Mouse (Mus musculus) CH12.LX (cell line): Measurements from ENCODE around the gene Ap2a1. TPM values are rescaled to one million over a fixed set of nuclear protein-coding genes. Genes with fewer than 3 reads are reported as not detected.
A peak's percentile ranks its signal among the peaks of the same experiment; 100 is the strongest.

Experiments used
- DNase-seq: peaks from one replicate; pipeline ENCODE4 v3.0.0-alpha.2; 2013; ENCODE audit errors: extremely low read depth
- H3K27ac ChIP-seq: 2 replicates; pipeline ENCODE4 v1.5.1; 2012; ENCODE audit warnings: low read depth, mild to moderate bottlenecking, control low read depth, moderate library complexity; ENCODE audit not compliant: insufficient read depth
- H3K27me3 ChIP-seq: replicated peaks from 2 replicates; pipeline ENCODE3; 2012; ENCODE audit warnings: inconsistent platforms
- H3K36me3 ChIP-seq, 2 experiments: replicated peaks in 1 of 2; 2 replicates each; pipeline versions ENCODE3 to v1.6.1; 2012; ENCODE audit warnings: inconsistent platforms in 1 of 2, low read length in 1 of 2, mild to moderate bottlenecking in 1 of 2, mixed read lengths in 1 of 2, moderate library complexity in 1 of 2; ENCODE audit not compliant: control insufficient read depth in 1 of 2, insufficient read depth in 1 of 2
- H3K4me1 ChIP-seq, 2 experiments: 2 replicates each; pipeline ENCODE4 v1.6.1; 2012; ENCODE audit warnings: inconsistent platforms in 1 of 2, moderate library complexity in 1 of 2; ENCODE audit not compliant: insufficient read depth in 2 of 2, control insufficient read depth in 1 of 2
- H3K4me2 ChIP-seq: 2 replicates; pipeline ENCODE4 v1.6.1; 2012; ENCODE audit warnings: low read depth, mild to moderate bottlenecking, control low read depth; ENCODE audit not compliant: poor library complexity, insufficient read depth, severe bottlenecking
- H3K4me3 ChIP-seq, 3 experiments: fragments of 150-350 bp in 1 of 3; sonication (generic) in 1 of 3; replicated peaks in 1 of 3; 2 replicates each; pipeline versions ENCODE3 to v1.5.1; 2011 to 2012; ENCODE audit warnings: low read depth in 2 of 3, low read length in 2 of 3, mild to moderate bottlenecking in 2 of 3, moderate library complexity in 2 of 3, control low read depth in 1 of 3, improper control_type of control experiment in 1 of 3, inconsistent platforms in 1 of 3, mixed read lengths in 1 of 3; ENCODE audit not compliant: poor library complexity in 1 of 3
- H3K79me2 ChIP-seq: replicated peaks from 2 replicates; pipeline ENCODE4 v1.6.1; 2012; ENCODE audit warnings: mild to moderate bottlenecking, moderate library complexity; ENCODE audit not compliant: control insufficient read depth, poor library complexity, insufficient read depth, severe bottlenecking; ENCODE audit errors: extremely low read depth
- H3K9ac ChIP-seq: 2 replicates; pipeline ENCODE4 v1.6.1; 2012; ENCODE audit warnings: low read depth, mild to moderate bottlenecking, control low read depth, moderate library complexity; ENCODE audit not compliant: insufficient read depth
- H3K9me3 ChIP-seq: replicated peaks from 2 replicates; pipeline ENCODE3; 2012; ENCODE audit warnings: low read length, inconsistent platforms, mixed read lengths
- BHLHE40 ChIP-seq: IDR thresholded peaks from 2 replicates; pipeline ENCODE4 v1.6.1; 2011; ENCODE audit warnings: mild to moderate bottlenecking, low read depth, low read length, improper control_type of control experiment
- CHD1 ChIP-seq: IDR thresholded peaks from 2 replicates; pipeline ENCODE4 v1.6.1; 2012; ENCODE audit warnings: low read depth, low read length, improper control_type of control experiment, inconsistent platforms
- ETS1 ChIP-seq: conservative IDR thresholded peaks from 2 replicates; pipeline ENCODE4 v1.6.1; 2012; ENCODE audit warnings: low read depth, mild to moderate bottlenecking, inconsistent platforms, low read length, improper control_type of control experiment, moderate library complexity
- IRF4 ChIP-seq: IDR thresholded peaks from 2 replicates; pipeline ENCODE4 v1.6.1; 2014; ENCODE audit warnings: low read depth, mild to moderate bottlenecking, inconsistent platforms, low read length, improper control_type of control experiment
- KAT2A ChIP-seq: IDR thresholded peaks from 2 replicates; pipeline ENCODE4 v1.6.1; 2012; ENCODE audit warnings: low read length, improper control_type of control experiment, inconsistent platforms; ENCODE audit not compliant: insufficient replicate concordance
- MAFK ChIP-seq: IDR thresholded peaks from 2 replicates; pipeline ENCODE4 v1.6.1; 2011; ENCODE audit warnings: low read length, improper control_type of control experiment; ENCODE audit not compliant: insufficient replicate concordance
- MAX ChIP-seq: IDR thresholded peaks from 2 replicates; pipeline ENCODE4 v1.6.1; 2011; ENCODE audit warnings: low read length, improper control_type of control experiment
- NRF1 ChIP-seq: IDR thresholded peaks from 2 replicates; pipeline ENCODE4 v1.6.1; 2014; ENCODE audit warnings: low read depth, mild to moderate bottlenecking, inconsistent platforms, low read length, improper control_type of control experiment, moderate library complexity
- SIN3A ChIP-seq: IDR thresholded peaks from 2 replicates; pipeline ENCODE4 v1.6.1; 2012; ENCODE audit warnings: low read length, improper control_type of control experiment, inconsistent platforms
- SMC3 ChIP-seq: IDR thresholded peaks from 2 replicates; pipeline ENCODE4 v1.6.1; 2011; ENCODE audit warnings: low read depth, low read length, improper control_type of control experiment
- TCF12 ChIP-seq: IDR thresholded peaks from 2 replicates; pipeline ENCODE4 v1.6.1; 2014; ENCODE audit warnings: low read depth, mild to moderate bottlenecking, inconsistent platforms, low read length, improper control_type of control experiment
- UBTF ChIP-seq: IDR thresholded peaks from 2 replicates; pipeline ENCODE4 v1.6.1; 2012; ENCODE audit warnings: low read depth, mild to moderate bottlenecking, inconsistent platforms, low read length, improper control_type of control experiment, moderate library complexity
- USF2 ChIP-seq: conservative IDR thresholded peaks from 2 replicates; pipeline ENCODE4 v1.6.1; 2011; ENCODE audit warnings: low read depth, low read length, improper control_type of control experiment
- ZMIZ1 ChIP-seq: IDR thresholded peaks from 2 replicates; pipeline ENCODE4 v1.6.1; 2012; ENCODE audit warnings: low read depth, mild to moderate bottlenecking, inconsistent platforms, low read length, improper control_type of control experiment
- dilution Hi-C: fragments of 300-500 bp; cut with MboI; formaldehyde crosslinking; loops from 2 replicates; pipeline ENCODE4 v1.14.3; 2020; ENCODE audit warnings: low sequenced_read_pairs; ENCODE audit not compliant: extremely low pct_unique_long_range_greater_than_20kb, extremely low pct_ligation_motif_present
- in situ Hi-C: fragments of 300-500 bp; cut with MboI; formaldehyde crosslinking; loops from 3 replicates; pipeline ENCODE4 v1.14.3; 2019; ENCODE audit warnings: low sequenced_read_pairs, low pct_ligation_motif_present, low pct_unique_long_range_greater_than_20kb, mixed read lengths
- polyA plus RNA-seq: library from polyadenylated mRNA; unstranded; fragments of >175 nt; gene quantifications from 2 replicates; pipeline ENCODE4 v1.2.1, GENCODE M21; 2012; ENCODE audit warnings: low read depth; ENCODE audit not compliant: insufficient read length
- total RNA-seq, 2 experiments: library from RNA; depleted of rRNA; stranded (reverse); fragments of 300-350 nt in 1 of 2; fragments of >200 nt in 1 of 2; gene quantifications; 2 replicates each; pipeline ENCODE4 v1.2.3; 2012 to 2014

The Ap2a1 gene
- total and polyA plus RNA-seq, 3 experiments, result 35.7 to 61.1 (median 56.3) TPM

DNA sequence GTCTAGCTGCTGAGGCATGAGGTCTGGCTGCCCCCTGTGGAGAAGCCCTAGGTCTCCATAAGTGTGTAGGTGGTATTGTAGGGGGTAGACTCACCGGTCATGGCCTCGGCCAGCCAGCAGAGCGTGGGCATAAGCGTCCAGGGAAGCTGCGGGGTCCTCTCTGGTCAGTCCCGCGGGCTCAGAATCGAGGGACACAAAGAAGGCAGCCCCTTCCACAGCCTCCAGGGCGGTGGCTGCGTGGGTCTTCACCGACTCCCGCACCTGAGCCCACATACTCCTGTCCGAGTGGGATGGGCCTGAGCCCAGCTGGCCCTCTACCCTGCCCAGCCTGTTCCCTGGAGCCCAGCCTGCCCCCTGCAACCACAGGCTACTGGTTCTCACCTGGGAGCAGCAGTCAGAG, 35.7 kb upstream of the Ap2a1 start:
- H3K27me3 ChIP-seq, result no peaks in the 10 kb centered on the region
- no peak overlapping the region for H3K9ac ChIP-seq
- DNase-seq, result no peak
- H3K36me3 ChIP-seq, result peaks cover 0 to 61% of the 10 kb centered on the region in 2 experiments
- dilution Hi-C loops (no loop called here), in situ Hi-C loops (no loop called here)
- no peak overlapping the region for H3K4me2 ChIP-seq
- no peak overlapping the region for H3K4me3 ChIP-seq
- peaks cover 8 to 22% of the 10 kb centered on the region in 2 experiments for H3K4me1 ChIP-seq
- no peaks in the 10 kb centered on the region for H3K9me3 ChIP-seq
- no peak for TF ChIP-seq BHLHE40
- TF ChIP-seq MAX, result no peak
- no peak for TF ChIP-seq USF2
- no peak for TF ChIP-seq ZMIZ1
- H3K27ac ChIP-seq, result no peak overlapping the region
- no peaks in the 10 kb centered on the region for H3K79me2 ChIP-seq

GRCm38 (mm10) chr7:44962831-44963230, 33.5 kb upstream of the Ap2a1 start:
- dilution Hi-C loops (no loop called here), in situ Hi-C loops (no loop called here)
- Histone ChIP-seq H3K9me3 (no peaks in the 10 kb centered on the region), H3K27me3 (no peaks in the 10 kb centered on the region), H3K4me1 (peaks cover 11 to 26% of the 10 kb centered on the region in 2 experiments), H3K27ac (no peak overlapping the region), H3K36me3 (peaks cover 0 to 73% of the 10 kb centered on the region in 2 experiments), H3K79me2 (no peaks in the 10 kb centered on the region), H3K4me3 (no peak overlapping the region), H3K4me2 (no peak overlapping the region), H3K9ac (no peak overlapping the region)
- TF ChIP-seq SMC3 (no peak), BHLHE40 (peak; percentile 89), ZMIZ1 (no peak), UBTF (no peak), NRF1 (no peak), TCF12 (peak; percentile 30; the same call in 1 of the 2 replicates), MAFK (no peak), ETS1 (peak; percentile 45; the same call in 1 of the 2 replicates), KAT2A (no peak), IRF4 (peak; percentile 55), CHD1 (no peak)
- no peak for DNase-seq

DNA sequence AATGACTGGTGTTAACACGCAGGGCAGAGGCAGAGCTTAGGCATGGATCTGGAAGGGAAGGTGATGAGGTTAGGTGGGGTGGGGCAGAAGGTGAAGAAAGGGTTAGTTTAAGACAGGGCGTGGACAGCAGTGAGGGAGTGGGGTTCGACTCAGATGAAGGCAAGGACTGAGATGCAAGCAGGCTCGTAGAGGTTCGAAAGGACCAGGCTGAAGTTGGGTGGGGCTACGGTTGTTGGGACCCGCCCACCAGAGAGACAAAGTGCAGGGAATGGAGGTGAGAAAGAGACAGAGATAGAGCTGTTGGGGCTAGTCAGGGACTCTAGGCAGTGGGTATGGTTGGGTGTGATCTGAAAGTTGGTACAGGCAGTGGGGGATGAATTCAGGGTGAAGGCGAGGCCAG, 33.0 kb upstream of the Ap2a1 start:
- H3K4me2 ChIP-seq, result no peak overlapping the region
- no peak for DNase-seq
- dilution Hi-C loops (no loop called here), in situ Hi-C loops (no loop called here)
- H3K79me2 ChIP-seq, result no peaks in the 10 kb centered on the region
- H3K36me3 ChIP-seq, result peaks cover 0 to 78% of the 10 kb centered on the region in 2 experiments
- H3K27ac ChIP-seq, result no peak overlapping the region
- H3K4me1 ChIP-seq, result peaks cover 11 to 26% of the 10 kb centered on the region in 2 experiments
- H3K4me3 ChIP-seq, result no peak overlapping the region
- no peak overlapping the region for H3K9ac ChIP-seq
- H3K27me3 ChIP-seq, result no peaks in the 10 kb centered on the region
- no peak for TF ChIP-seq SIN3A
- TF ChIP-seq MAX, result no peak
- TF ChIP-seq UBTF, result no peak
- H3K9me3 ChIP-seq, result no peaks in the 10 kb centered on the region
